Mouse (Mus musculus) thymus, adult 2 months (tissue): ENCODE measurements around the gene Kif5c.

Experiments used
- CTCF ChIP-seq: fragments of 200-500 bp; IDR thresholded peaks from 2 replicates; pipeline ENCODE4 v1.5.1; 2012; ENCODE audit warnings: mild to moderate bottlenecking, control low read depth, low read length, moderate library complexity, borderline replicate concordance; ENCODE audit not compliant: control insufficient read depth, poor library complexity, insufficient read depth; ENCODE audit errors: extremely low read depth
- POLR2A ChIP-seq: fragments of 200-500 bp; IDR thresholded peaks from 2 replicates; pipeline ENCODE4 v1.6.1; 2012; ENCODE audit warnings: mild to moderate bottlenecking, low read length, control low read depth, moderate library complexity; ENCODE audit not compliant: control insufficient read depth, poor library complexity, insufficient read depth; ENCODE audit errors: extremely low read depth

DNA sequence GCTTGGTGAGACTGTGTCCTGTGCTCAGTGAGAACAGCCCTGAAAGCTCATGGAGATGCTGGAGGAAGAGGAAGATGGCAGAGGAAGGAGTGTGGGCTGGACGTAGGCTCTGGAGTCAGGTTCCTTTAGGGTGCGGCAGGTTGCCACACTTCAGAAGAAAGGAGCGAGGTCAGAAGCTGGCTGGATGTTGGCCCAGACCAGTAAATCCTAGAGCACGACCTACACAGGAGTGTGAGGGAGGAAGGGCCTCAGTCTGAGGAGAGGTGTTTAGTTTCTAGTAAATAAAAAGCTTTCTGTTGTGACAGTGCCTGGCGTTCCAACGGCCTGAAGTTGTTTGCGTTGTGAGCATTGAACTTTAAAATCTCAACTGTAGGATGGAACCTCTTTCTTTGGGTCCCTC lies 59.3 kb downstream of the Kif5c start:
- no peak for TF ChIP-seq CTCF
- no peak for TF ChIP-seq POLR2A
